Mouse (Mus musculus): ENCODE results near the gene Lpo. TPM values are rescaled to one million over a fixed set of nuclear protein-coding genes. Genes with fewer than 3 reads are reported as not detected.

The Lpo gene
- polyA plus RNA-seq, 1 experiment = not detected

GRCm38 (mm10) chr11:87805448-87805847 lies 22.6 kb downstream of the Lpo start:
- DNase-seq (ENCODE audit: low spot score) = no peak

GRCm38 (mm10) chr11:87802621-87803020 lies 25.5 kb downstream of the Lpo start:
- DNase-seq (ENCODE audit: low spot score) = no peak

DNA sequence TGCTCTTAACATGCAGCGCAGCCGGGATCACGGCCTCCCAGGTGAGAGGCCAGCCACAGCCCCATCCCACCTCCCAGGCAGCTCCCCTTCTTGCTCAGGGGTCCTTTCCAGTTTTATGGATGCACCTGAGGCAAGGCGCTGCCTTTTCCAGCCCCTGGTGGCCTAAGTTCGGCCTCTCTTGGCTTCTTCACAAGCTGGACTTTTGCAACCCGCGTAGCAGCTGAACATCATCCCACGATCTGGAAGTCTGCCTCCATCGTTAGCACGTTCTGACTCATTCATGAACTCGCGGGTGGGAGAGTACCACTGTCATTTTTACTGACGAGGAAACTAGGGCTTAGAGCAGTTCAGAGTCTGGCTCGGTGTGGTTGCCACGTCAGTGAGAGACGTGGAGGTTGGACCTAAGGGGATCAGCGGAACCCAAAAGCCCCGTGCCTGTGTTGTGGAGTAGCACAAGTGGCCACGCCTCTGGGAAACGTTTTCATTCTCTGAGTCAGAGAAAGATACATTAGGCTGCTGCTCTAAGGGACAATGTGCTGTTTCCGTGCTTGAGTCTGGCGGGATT lies 26.3 kb downstream of the Lpo start:
- no peak for DNase-seq (ENCODE audit: low spot score)

DNA sequence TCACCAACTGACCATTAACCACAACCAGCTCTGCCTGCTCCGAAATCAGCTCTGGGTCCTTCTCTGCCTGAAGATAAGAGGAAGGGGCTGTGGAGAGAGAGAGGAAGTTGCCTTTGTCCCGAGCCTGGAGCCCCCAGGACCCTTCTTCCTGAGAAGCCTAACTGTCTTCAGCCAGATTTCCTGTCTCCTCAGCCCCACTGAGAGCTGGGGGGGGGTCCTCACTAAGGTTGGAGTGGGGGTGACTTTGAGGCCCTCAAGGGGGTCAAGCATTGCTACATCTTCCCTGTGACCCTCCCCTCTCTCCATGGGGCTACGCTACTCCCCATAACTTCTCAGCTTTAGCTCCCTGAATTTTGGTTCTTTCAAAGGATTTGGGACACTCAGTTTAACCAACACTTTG lies 34.6 kb downstream of the Lpo start, which contains the start of gene Mpo:
Gene Mpo, plus strand, starts transcription at position 122 of the 400 bp plus-strand sequence.
- DNase-seq (ENCODE audit: low spot score) = no peak

- no peak for DNase-seq (ENCODE audit: low spot score)
Observed at GRCm38 (mm10) chr11:87790088-87790487, 38.0 kb downstream of the Lpo start.

DNA sequence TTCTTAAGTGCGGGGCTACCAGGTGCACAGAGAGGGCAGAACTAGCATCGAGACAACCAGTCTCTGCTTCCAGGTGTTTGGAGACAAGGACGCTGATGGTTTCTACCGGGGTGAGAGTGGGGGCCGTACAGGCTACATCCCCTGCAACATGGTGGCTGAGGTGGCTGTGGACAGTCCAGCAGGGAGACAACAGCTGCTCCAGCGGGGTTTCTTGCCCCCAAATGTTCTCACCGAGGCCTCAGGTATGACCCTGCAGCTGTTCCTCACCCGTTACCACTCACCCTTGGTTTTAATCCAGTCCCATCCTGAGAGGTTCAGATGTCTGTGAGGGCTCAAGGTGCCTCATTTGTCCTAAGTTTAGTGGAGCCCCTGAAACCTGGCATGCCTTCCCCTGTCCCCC lies 48.0 kb downstream of the Lpo start:
- no peak for DNase-seq (ENCODE audit: low spot score)

DNA sequence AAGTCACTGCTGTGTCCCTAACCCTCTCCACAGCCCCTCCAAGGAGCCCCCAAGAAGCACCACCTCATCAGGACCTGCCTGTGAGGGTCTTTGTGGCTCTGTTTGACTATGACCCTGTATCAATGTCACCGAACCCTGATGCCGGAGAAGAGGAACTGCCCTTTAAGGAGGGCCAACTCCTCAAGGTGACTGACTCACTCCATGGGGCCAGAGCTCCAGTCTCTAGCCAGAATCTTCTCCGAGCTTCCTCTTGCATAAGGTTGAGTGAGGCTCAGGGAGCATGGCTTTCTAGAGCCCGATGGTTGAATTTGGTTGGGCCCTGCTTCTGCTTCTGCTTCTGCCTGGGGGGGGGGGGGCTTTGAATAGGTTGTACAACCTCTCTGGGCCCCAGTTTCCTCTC lies 48.7 kb downstream of the Lpo start:
- no peak for DNase-seq (ENCODE audit: low spot score)

GRCm38 (mm10) chr11:87778915-87779314 lies 49.2 kb downstream of the Lpo start:
- DNase-seq (ENCODE audit: low spot score) = no peak

GRCm38 (mm10) chr11:87778100-87778765 lies 49.9 kb downstream of the Lpo start:
- DNase-seq (ENCODE audit: low spot score) = no peak

DNA sequence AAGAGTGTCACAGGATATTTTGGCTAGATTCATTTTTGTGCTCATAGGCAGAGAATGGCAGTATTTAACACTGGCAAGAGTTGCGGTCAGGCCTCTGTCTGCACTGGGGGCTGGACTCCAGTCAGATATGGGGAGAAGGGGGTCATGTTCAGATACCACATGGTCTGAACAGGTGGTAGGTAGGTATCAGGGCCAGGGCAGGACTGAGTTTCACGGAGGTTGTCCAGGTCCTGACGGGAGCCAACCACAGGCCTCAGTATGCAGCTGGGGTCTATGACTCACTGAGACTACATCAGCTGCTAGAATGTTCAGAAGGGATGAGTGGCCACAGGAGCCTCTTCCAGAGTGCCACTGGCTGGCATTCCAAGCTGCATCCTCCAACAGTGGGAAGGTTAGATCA lies 55.7 kb downstream of the Lpo start:
- no peak for DNase-seq (ENCODE audit: low spot score)

DNA sequence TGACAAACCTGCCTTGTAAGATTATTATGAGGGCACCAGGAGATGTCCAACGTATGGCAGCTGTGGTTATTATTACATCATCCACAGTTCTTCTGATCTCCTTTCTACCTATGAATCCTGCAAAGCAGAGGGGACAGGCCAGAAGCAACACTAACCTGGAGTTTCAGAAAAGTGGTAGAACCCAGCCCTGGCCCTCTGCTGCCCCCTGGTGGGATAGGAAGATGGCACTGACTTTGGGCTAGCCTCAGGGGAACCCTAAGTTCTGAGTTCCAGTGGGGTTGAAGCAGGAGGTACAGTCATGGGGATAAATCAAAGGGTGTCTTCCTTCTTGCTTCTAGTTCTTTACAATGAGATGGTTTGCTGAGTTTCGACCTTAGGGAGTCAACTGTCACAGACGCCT lies 57.1 kb downstream of the Lpo start:
- peak; percentile 61 for DNase-seq (ENCODE audit: low spot score)

DNA sequence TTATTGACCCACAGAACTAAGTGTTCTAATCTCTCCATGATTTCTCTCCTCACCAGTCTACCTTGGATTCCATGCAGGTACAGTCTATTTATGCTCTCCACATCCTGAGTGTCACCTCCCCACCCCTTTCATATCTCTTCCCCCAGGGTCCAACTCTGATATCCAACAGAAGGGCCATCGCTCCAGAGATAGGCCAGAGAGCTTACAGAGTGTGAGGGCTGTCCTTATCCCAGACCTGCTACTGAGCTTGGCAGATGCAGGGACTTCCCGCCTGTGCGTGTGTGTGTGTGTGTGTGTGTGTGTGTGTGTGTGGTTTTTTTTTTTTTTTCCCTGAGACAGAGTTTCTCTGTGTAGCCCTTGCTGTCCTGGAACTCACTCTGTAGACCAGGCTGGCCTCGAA lies 59.3 kb downstream of the Lpo start:
- no peak for DNase-seq (ENCODE audit: low spot score)

GRCm38 (mm10) chr11:87763988-87764876 lies 63.9 kb downstream of the Lpo start:
- DNase-seq (ENCODE audit: low spot score) = no peak

DNA sequence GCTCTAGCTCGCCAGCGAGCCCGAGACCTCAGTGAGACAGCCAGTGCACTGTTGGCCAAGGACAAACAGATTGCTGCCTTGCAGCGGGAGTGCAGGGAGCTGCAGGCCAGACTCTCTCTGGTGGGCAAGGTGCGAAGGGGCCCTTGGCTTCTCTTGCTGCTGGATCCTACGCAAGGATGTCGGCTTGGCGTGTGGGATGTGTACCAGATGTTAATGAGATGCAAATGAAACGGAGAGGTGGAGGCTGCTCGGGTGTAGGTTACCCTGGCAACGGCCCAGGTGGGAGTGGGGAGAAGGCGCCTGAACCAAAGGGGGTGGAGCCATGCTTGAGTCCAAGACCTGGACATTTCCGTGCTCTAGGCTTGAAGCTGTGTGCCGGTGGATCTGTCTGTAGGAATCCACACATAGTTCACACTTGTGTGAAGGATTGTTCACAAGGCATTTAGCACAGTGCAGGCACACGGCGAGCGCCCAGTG lies 64.5 kb downstream of the Lpo start:
- DNase-seq (ENCODE audit: low spot score) = no peak

GRCm38 (mm10) chr11:87762702-87763385 lies 65.2 kb downstream of the Lpo start:
- no peak for DNase-seq (ENCODE audit: low spot score)

GRCm38 (mm10) chr11:87761806-87762701 lies 66.0 kb downstream of the Lpo start:
- no peak for DNase-seq (ENCODE audit: low spot score)

- no peak for DNase-seq (ENCODE audit: low spot score)
Observed at GRCm38 (mm10) chr11:87761181-87761721, 66.8 kb downstream of the Lpo start.

GRCm38 (mm10) chr11:87760301-87761081 lies 67.6 kb downstream of the Lpo start, which contains the start of gene Tspoap1:
Gene Tspoap1 (plus strand): TSS chr11:87760541.
- DNase-seq (ENCODE audit: low spot score) = no peak

DNA sequence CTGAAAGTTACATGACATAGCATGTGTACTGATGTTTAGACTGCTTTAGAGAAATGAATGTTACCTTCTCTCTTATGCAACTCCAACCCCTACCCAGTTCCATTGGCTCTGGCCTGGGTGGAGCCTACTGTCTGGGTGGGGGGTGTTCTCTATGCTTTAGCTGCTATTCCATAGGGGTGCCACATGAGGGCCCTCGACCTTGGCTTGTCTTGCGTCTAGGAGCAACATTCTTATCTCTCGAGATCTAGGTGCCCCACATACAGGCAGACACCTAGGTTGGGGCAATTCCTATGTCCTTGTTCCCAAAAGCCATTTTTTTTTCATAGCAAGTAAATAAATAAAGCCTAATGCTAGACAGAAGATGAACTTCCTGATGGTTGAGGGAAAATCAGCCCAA lies 68.5 kb downstream of the Lpo start:
- no peak for DNase-seq (ENCODE audit: low spot score)
